Mouse (Mus musculus): Measurements from ENCODE around the gene Rilpl1. TPM values are rescaled to one million over a fixed set of nuclear protein-coding genes. Genes with fewer than 3 reads are reported as not detected.
A peak's percentile ranks its signal among the peaks of the same experiment; 100 is the strongest.

Rilpl1 gene
- polyA plus RNA-seq, 1 experiment: 9.5 TPM

DNA sequence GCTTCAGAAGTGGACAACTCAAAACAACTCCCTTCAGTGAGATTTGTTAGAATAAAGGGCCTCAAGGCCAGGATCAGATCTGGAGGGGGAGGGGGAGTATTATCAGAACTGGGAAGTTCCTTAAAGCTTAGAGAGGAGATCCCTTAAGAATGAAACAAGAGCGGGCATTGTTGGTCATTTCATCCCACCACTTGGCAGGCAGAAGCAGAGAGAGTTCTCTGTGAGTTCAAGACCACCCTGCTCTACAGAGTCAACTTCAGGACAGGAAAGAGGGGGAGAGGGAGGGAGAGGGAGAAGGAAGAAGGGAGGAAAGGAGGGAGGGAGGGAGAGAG is 52.4 kb downstream of the Rilpl1 start:
- Histone ChIP-seq H3K4me1 (replicated peaks; ENCODE audit: control insufficient read depth, insufficient read depth, low read length) (peaks cover 39% of the 10 kb centered on the region), H3K36me3 (ENCODE audit: control insufficient read depth, insufficient read depth, low read length) (no peaks in the 10 kb centered on the region), H3K27me3 (ENCODE audit: control insufficient read depth, insufficient read depth, low read length) (no peaks in the 10 kb centered on the region), H3K4me3 (ENCODE audit: control insufficient read depth, insufficient read depth, low read length) (no peak overlapping the region), H3K27ac (ENCODE audit: control insufficient read depth, insufficient read depth, low read length) (peak overlapping the region; percentile 50; the same call in 1 of the 2 replicates)
- no peak for DNase-seq
- TF ChIP-seq POLR2A (IDR thresholded peaks at IDR 0.05; ENCODE audit: control insufficient read depth, extremely low read depth, insufficient read depth, low read length, poor library complexity) (no peak), CTCF (IDR thresholded peaks at IDR 0.05; ENCODE audit: borderline replicate concordance, control insufficient read depth, extremely low read depth, insufficient read depth, low read length, poor library complexity) (no peak)
- WGBS: 84% methylated on average over 1 of the region's 1 CpGs

DNA sequence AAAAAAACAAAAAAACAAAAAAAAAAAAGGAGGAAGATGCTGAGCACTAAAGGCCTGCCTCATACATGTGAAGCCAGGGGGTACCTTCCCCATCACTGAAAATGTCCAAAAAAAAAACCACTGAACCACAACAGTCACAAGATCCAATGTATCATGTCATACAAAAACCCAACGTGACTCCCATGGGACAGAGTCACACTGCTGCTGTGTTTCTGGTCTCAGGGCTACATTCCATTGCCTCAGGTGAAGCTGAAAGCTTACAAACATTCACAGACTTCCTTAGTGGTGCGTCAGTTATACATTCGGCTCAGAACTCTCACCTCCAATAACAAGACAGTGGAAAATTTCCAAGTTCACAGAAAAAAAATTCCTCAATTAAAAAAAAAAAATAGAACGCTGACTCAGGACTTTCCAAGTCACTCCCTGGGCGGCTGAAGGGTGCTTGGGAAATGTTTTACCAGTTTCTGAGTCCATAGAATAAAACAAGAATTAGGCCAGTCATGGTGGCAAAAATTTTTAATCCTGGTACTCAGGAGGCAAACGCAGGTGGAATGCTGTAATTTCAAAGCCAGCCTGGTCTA is 60.5 kb downstream of the Rilpl1 start:
- TF ChIP-seq CTCF (IDR thresholded peaks at IDR 0.05; ENCODE audit: borderline replicate concordance, control insufficient read depth, extremely low read depth, insufficient read depth, low read length, poor library complexity): no peak
- TF ChIP-seq POLR2A (IDR thresholded peaks at IDR 0.05; ENCODE audit: control insufficient read depth, extremely low read depth, insufficient read depth, low read length, poor library complexity): no peak
- H3K27ac ChIP-seq (ENCODE audit: control insufficient read depth, insufficient read depth, low read length): no peak overlapping the region
- no peaks in the 10 kb centered on the region for H3K27me3 ChIP-seq (ENCODE audit: control insufficient read depth, insufficient read depth, low read length)
- H3K4me3 ChIP-seq (ENCODE audit: control insufficient read depth, insufficient read depth, low read length): no peak overlapping the region
- 81% methylated on average over 6 of the region's 6 CpGs for WGBS
- peaks cover 16% of the 10 kb centered on the region for H3K36me3 ChIP-seq (ENCODE audit: control insufficient read depth, insufficient read depth, low read length)
- H3K4me1 ChIP-seq (replicated peaks; ENCODE audit: control insufficient read depth, insufficient read depth, low read length): peaks cover 7% of the 10 kb centered on the region
- DNase-seq: no peak

DNA sequence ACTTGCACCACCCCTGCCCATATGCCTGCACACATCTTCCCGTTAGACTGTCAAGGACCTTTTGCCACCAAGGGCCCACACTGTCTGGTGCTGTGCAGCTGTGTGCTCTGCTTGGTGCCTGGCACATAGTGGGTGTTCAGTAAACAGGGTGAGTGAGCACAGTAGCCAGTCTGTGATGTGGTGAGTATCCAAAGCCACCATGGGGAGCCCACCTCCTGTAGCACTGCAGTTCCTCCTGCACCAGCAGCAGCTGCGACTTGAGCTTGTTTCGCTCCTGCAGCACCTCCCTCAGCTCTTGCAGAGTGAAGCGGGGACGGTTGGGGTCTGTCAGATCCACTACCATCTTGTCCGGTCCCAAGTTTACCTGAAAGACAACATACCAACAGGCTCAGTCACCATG is 61.7 kb downstream of the Rilpl1 start:
- DNase-seq: peak; percentile 60
- Histone ChIP-seq H3K27me3 (ENCODE audit: control insufficient read depth, insufficient read depth, low read length) (no peaks in the 10 kb centered on the region), H3K4me1 (replicated peaks; ENCODE audit: control insufficient read depth, insufficient read depth, low read length) (no peaks in the 10 kb centered on the region), H3K27ac (ENCODE audit: control insufficient read depth, insufficient read depth, low read length) (no peak overlapping the region), H3K4me3 (ENCODE audit: control insufficient read depth, insufficient read depth, low read length) (no peak overlapping the region), H3K36me3 (ENCODE audit: control insufficient read depth, insufficient read depth, low read length) (peaks cover 16% of the 10 kb centered on the region)
- WGBS: 74% methylated on average over 6 of the region's 6 CpGs
- TF ChIP-seq POLR2A (IDR thresholded peaks at IDR 0.05; ENCODE audit: control insufficient read depth, extremely low read depth, insufficient read depth, low read length, poor library complexity) (no peak), CTCF (IDR thresholded peaks at IDR 0.05; ENCODE audit: borderline replicate concordance, control insufficient read depth, extremely low read depth, insufficient read depth, low read length, poor library complexity) (no peak)

DNA sequence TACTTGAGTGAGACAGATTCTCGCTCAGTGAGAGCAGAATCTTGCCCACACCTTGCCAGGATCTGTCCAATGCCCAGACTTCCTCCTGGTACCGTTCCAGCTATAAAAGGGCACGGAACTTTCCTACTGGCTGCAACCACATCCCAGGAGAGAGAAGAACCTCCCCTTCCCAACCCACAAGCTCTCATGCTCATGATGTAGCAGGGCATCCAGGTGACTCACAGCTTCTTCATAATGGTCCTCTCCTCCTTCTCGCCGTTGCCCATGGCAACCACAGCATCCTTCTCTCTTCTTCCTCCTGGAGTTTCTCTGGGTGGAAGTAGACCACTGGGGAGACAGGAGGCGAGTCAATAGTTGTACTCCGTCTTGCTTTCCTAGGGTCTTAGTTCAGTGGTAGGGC is 62.8 kb downstream of the Rilpl1 start:
- Histone ChIP-seq H3K27ac (ENCODE audit: control insufficient read depth, insufficient read depth, low read length) (no peak overlapping the region), H3K4me1 (replicated peaks; ENCODE audit: control insufficient read depth, insufficient read depth, low read length) (no peaks in the 10 kb centered on the region), H3K4me3 (ENCODE audit: control insufficient read depth, insufficient read depth, low read length) (no peak overlapping the region), H3K36me3 (ENCODE audit: control insufficient read depth, insufficient read depth, low read length) (peaks cover 20% of the 10 kb centered on the region), H3K27me3 (ENCODE audit: control insufficient read depth, insufficient read depth, low read length) (no peaks in the 10 kb centered on the region)
- no peak for DNase-seq
- WGBS: 97% methylated on average over 7 of the region's 7 CpGs
- no peak for TF ChIP-seq CTCF (IDR thresholded peaks at IDR 0.05; ENCODE audit: borderline replicate concordance, control insufficient read depth, extremely low read depth, insufficient read depth, low read length, poor library complexity)

DNA sequence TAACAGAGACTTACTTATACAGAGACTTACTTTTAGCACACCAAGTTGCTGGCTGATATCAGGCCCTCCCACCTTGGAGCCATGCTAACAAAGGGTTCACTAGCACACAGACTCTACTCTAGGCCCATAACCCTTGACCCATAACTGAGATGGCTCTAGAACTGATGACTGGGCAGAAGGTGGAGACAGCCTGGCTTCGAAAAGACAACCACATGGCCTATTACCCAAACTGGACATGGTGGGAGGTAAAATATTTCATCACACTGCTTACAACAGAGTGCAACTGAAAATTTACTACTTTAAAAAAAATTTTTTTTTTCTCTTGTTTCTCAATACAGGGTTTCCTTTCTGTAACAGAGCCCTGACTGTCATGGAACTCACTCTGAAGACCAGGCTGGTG is 63.4 kb downstream of the Rilpl1 start:
- H3K4me3 ChIP-seq (ENCODE audit: control insufficient read depth, insufficient read depth, low read length): no peak overlapping the region
- no peaks in the 10 kb centered on the region for H3K4me1 ChIP-seq (replicated peaks; ENCODE audit: control insufficient read depth, insufficient read depth, low read length)
- DNase-seq: no peak
- peaks cover 26% of the 10 kb centered on the region for H3K36me3 ChIP-seq (ENCODE audit: control insufficient read depth, insufficient read depth, low read length)
- TF ChIP-seq POLR2A (IDR thresholded peaks at IDR 0.05; ENCODE audit: control insufficient read depth, extremely low read depth, insufficient read depth, low read length, poor library complexity) (no peak), CTCF (IDR thresholded peaks at IDR 0.05; ENCODE audit: borderline replicate concordance, control insufficient read depth, extremely low read depth, insufficient read depth, low read length, poor library complexity) (no peak)
- 91% methylated on average over 1 of the region's 1 CpGs for WGBS
- H3K27ac ChIP-seq (ENCODE audit: control insufficient read depth, insufficient read depth, low read length): no peak overlapping the region
- H3K27me3 ChIP-seq (ENCODE audit: control insufficient read depth, insufficient read depth, low read length): no peaks in the 10 kb centered on the region

DNA sequence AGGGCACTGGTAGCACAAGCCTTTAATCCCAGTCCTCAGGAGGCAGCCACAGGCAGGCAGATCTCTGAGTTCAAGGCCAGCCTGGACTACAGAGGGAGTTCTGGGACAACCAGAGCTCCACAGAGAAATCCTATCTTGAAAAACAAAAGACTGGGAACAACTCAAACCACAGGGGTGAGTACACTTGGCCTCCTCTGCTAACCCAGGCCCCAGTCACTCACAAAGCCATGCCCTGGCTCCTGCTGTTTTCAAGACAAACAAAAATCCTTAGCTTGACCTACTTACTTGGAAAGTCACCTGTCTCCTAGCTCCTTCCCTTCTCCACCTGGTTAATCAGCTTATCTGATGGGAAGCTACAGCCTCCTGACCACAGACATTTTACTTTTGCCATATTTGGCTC is 66.3 kb downstream of the Rilpl1 start:
- Histone ChIP-seq H3K4me1 (replicated peaks; ENCODE audit: control insufficient read depth, insufficient read depth, low read length) (no peaks in the 10 kb centered on the region), H3K36me3 (ENCODE audit: control insufficient read depth, insufficient read depth, low read length) (peaks cover 53% of the 10 kb centered on the region), H3K4me3 (ENCODE audit: control insufficient read depth, insufficient read depth, low read length) (no peak overlapping the region), H3K27ac (ENCODE audit: control insufficient read depth, insufficient read depth, low read length) (no peak overlapping the region), H3K27me3 (ENCODE audit: control insufficient read depth, insufficient read depth, low read length) (no peaks in the 10 kb centered on the region)
- TF ChIP-seq POLR2A (IDR thresholded peaks at IDR 0.05; ENCODE audit: control insufficient read depth, extremely low read depth, insufficient read depth, low read length, poor library complexity) (no peak), CTCF (IDR thresholded peaks at IDR 0.05; ENCODE audit: borderline replicate concordance, control insufficient read depth, extremely low read depth, insufficient read depth, low read length, poor library complexity) (no peak)
- DNase-seq: no peak

DNA sequence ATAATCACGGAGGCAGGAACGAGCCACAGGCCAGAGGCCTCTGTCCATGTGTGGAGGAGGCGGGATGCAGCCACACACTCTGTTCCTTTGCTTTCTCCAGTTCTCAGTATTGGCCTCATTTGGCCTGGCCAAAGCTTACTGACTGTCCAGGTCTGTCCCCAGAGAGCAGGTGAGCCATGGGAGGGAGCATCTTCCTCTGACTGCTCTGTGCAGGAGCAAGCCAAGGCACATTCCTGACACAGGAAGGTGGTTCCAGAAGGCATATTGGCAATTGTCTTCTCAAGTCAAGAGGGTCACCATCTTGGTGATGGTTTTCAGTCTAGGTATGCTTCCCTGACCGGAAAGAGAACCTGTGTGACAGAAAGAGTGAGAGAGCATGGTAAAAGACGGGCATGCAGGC is 67.7 kb downstream of the Rilpl1 start:
- H3K4me1 ChIP-seq (replicated peaks; ENCODE audit: control insufficient read depth, insufficient read depth, low read length): no peaks in the 10 kb centered on the region
- H3K4me3 ChIP-seq (ENCODE audit: control insufficient read depth, insufficient read depth, low read length): no peak overlapping the region
- DNase-seq: no peak
- peaks cover 66% of the 10 kb centered on the region for H3K36me3 ChIP-seq (ENCODE audit: control insufficient read depth, insufficient read depth, low read length)
- H3K27me3 ChIP-seq (ENCODE audit: control insufficient read depth, insufficient read depth, low read length): no peaks in the 10 kb centered on the region
- no peak overlapping the region for H3K27ac ChIP-seq (ENCODE audit: control insufficient read depth, insufficient read depth, low read length)
- 96% methylated on average over 5 of the region's 5 CpGs for WGBS
- TF ChIP-seq POLR2A (IDR thresholded peaks at IDR 0.05; ENCODE audit: control insufficient read depth, extremely low read depth, insufficient read depth, low read length, poor library complexity) (no peak), CTCF (IDR thresholded peaks at IDR 0.05; ENCODE audit: borderline replicate concordance, control insufficient read depth, extremely low read depth, insufficient read depth, low read length, poor library complexity) (no peak)

Measured in thymus, adult 2 months (tissue).